In genomic region chr11:83734215-83734614, GRCm38 (mm10) we compare ENCODE assay signal across 28 mouse cellular contexts. TPM values are rescaled to one million over a fixed set of nuclear protein-coding genes. Genes with fewer than 3 reads are reported as not detected.
"Had no signal": no experiment of that assay in that cellular context is flagged by ENCODE, and none has a peak within 500 bp of the region (broad histone marks: within the 10 kb centered on the region; RNA-seq: fewer than 3 reads in every experiment).

No protein-coding gene starts in this region.

- H3K4me3 ChIP-seq: layer of hippocampus, adult 2 months; liver, embryonic 13.5 days; stomach, embryonic 15.5 days had no signal

- H3K27ac ChIP-seq: kidney, postnatal 0 days; layer of hippocampus, adult 2 months; liver, embryonic 13.5 days; stomach, embryonic 15.5 days had no signal

- H3K4me1 ChIP-seq: liver, embryonic 13.5 days; stomach, embryonic 15.5 days had no signal

- DNase-seq: kidney, adult 2 months; kidney, postnatal 25 days; layer of hippocampus, adult 9-11 months; liver, embryonic 13.5 days; lung, adult 2 months; lung, postnatal 14 days; right cerebral cortex, postnatal 14 days; right cerebral cortex, postnatal 4 days; thymus, adult 18-20 months; thymus, postnatal 36 days had no signal

RNA-seq across cellular contexts. Expression of gene Wfdc21, which starts 12.5 kb away (rescaled TPM):
- total RNA-seq: layer of hippocampus, adult 2 months; layer of hippocampus, postnatal 25 days; left cerebral cortex, adult 18-20 months; left cerebral cortex, postnatal 25 days; midbrain, postnatal 0 days had no signal
- polyA plus RNA-seq: kidney, embryonic 14.5 days; limb, embryonic 11.5 days; limb, embryonic 14.5 days; midbrain, embryonic 11.5 days; midbrain, embryonic 14.5 days; midbrain, postnatal 0 days; neural tube, embryonic 11.5 days; neural tube, embryonic 14.5 days had no signal

RNA-seq across cellular contexts. Expression of gene Wfdc18, which starts 25.4 kb away (rescaled TPM):
- total RNA-seq: layer of hippocampus, postnatal 25 days; liver, adult 2 months; megakaryocyte-erythroid progenitor cell, adult 5-6 weeks; midbrain, postnatal 0 days had no signal
- polyA plus RNA-seq: kidney, adult 2 months; kidney, embryonic 14.5 days; large intestine, adult 2 months; limb, embryonic 11.5 days; liver, adult 2 months; liver, embryonic 13.5 days; lung, adult 2 months; midbrain, embryonic 11.5 days; midbrain, embryonic 14.5 days; neural tube, embryonic 11.5 days; neural tube, embryonic 14.5 days; testis, adult 2 months had no signal

RNA-seq across cellular contexts. Expression of gene Wfdc17, which starts 30.4 kb away (rescaled TPM):
- total RNA-seq: layer of hippocampus, adult 2 months; layer of hippocampus, postnatal 25 days; left cerebral cortex, adult 18-20 months; left cerebral cortex, postnatal 25 days; megakaryocyte-erythroid progenitor cell, adult 5-6 weeks; midbrain, postnatal 0 days had no signal
- polyA plus RNA-seq: limb, embryonic 11.5 days; midbrain, embryonic 11.5 days; neural tube, embryonic 11.5 days; neural tube, embryonic 14.5 days had no signal
